Mouse (Mus musculus) layer of hippocampus, adult 18-20 months (tissue): Measurements from ENCODE around the gene Stmn3. TPM values are rescaled to one million over a fixed set of nuclear protein-coding genes. Genes with fewer than 3 reads are reported as not detected.

Experiments
- DNase-seq, 2 experiments: peaks; one replicate each; pipeline ENCODE4 v3.0.0; 2022; ENCODE audit warnings: low spot score in 2 of 2
- long read RNA-seq: library from polyadenylated mRNA; stranded (forward); transcript quantifications from one replicate; pipeline ENCODE4 v2.0.0, GENCODE M21; 2021
- total RNA-seq, 2 experiments: library from RNA; stranded (reverse); gene quantifications; 2 replicates each; pipeline ENCODE4 v1.2.3; 2021

The Stmn3 gene
- 100 to 1,000 TPM; 560 to 580 TPM for total RNA-seq
- long read RNA-seq, transcript Stmn3-201 (5 exons, 1,136 nt): major isoform, 475 of 497 reads
- long read RNA-seq, partial matches to known transcripts: 16 of 497 reads
- long read RNA-seq, other reads (novel, unspliced or antisense): 6 of 497 reads

DNA sequence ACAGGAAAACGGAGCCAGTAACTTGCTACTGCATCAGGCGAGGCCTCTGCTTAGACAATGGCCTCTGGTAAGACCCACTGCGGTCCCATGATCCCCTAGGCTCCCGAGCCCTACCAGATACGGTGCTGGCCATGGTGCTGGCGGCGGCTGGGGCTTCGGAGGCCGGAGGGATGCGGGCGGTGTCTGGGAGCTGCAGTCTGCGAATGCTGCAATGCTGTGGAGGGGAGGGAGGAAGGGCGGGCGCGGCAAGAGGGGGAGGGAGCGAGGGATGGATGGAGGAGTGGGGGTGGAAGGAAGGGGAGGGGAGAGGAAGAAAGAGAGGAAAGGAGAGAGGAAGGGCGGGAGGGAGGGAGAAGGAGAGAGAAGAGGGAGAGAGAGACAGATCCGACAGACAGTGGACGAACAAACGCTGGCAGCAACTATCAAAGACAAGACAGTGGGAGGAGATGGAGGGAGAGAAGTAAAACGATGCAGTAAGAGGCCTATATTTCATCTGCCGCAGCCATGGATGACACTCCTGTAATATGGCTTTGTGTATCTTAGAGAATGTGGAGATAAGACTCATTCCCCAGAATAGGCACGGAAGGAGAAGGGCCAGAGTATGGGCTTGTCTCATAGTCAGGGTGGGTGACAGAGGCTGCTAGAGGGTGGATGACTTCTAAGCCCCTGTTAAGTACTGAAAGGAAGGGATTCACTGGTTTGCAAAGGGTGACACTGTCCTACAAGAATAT, at the start of gene Stmn3:
Gene Stmn3 (minus strand): TSS at position 421 of the 731 bp plus-strand sequence.
- peak; percentile 66 to 75 for DNase-seq

DNA sequence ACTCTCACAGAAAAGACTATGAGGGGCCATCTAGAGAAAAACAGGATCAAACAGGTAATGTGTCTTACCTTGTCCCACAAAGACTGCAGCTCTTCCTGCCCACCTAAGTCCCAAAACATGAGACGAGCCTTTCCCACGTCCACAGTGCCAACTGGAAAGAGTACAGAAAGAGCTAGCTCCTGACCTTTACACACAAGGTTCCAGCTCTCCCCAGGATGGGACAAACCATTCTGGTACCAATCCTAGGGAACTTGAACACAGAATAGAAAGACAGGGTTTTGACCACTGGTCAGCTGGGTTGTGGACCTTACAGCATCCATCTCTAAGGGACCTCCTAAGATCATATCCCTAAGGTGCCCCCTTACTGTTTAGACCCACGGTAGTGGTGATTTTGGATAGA, 49.6 kb upstream of the Stmn3 start:
- DNase-seq: no peak

- DNase-seq: no peak
Measured at GRCm38 (mm10) chr2:181356780-181357179, 42.5 kb upstream of the Stmn3 start.

DNA sequence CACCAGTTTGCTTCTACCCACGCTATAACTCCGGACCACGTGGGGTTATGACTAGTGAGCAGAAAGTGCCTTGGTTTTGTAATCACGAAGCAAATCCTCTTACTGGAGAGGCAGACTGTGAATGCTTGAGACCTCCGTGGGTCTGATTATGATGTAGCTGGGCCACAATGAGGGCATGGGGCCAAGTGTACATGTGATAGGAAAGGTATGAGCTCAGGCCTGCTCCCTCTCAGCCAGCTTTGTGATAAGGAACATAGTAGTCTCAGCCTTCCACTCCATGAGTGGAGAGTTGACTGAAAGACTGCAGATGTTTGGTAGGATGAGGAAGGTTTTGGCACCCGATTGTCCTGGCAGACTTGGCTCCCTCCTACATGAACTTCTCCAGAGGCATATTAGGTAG, 28.5 kb upstream of the Stmn3 start:
- DNase-seq: no peak

DNA sequence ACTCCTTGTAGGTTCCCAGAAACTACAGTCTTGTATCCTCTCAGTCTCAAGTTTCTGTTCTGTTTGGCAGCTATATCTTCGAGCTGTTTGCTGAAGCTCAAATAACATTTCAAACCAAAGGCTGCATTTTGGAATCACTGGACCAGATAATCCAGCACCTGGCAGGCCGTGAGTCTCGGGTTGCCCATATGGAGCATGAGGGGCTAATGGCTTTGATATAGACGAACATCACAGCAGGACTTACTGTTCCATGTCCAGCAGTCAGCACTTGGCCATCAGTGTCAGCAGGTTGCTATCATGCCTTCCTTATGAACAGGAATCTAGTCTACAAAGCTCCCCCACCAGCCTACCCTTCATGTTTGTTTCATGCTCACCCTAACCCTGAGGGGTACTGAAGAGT, 26.1 kb upstream of the Stmn3 start:
- DNase-seq: no peak

GRCm38 (mm10) chr2:181334023-181334422, 19.7 kb upstream of the Stmn3 start:
- peak; percentile 37 to 87 for DNase-seq

DNA sequence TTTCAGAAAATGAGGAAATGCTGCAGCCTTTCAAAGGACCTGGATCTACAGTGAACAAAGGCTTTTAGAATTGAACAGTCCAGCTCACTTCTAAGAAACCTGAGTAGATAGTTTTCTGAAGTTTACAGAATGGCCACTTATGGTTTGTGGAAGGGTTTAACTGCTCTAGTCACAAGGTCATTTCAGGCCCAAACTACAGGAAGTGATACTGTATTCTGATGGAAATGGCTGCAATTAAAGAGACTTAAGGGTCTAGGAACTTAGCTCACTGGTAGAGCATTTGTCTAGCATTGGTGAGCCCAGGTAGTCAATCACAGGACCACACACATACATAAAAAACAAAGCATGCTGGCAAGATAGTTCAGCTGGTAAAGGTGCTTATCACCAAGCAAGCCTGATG, 18.2 kb upstream of the Stmn3 start:
- no peak for DNase-seq

GRCm38 (mm10) chr2:181326098-181326497, 11.8 kb upstream of the Stmn3 start:
- DNase-seq: no peak

GRCm38 (mm10) chr2:181322136-181322535, 7.8 kb upstream of the Stmn3 start:
- DNase-seq: no peak

DNA sequence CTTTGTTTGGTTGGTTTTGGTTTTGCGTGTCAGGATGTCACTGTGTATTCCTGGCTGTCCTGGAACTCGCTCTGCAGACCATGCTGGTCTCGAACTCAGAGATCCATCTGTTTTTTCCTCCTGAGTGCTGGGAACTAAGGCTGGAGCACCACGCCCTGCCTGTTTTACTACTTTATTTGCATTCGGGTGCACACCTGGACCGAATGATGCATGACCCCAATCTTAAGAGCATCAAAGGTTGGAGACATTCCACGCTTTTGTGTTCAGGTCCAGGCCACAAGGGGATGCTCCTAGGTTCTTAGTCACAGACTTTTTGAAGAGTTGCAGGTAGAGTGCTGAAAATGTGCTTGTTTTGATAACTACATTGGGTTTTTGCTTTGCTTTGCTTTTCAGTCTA, 5.8 kb upstream of the Stmn3 start:
- no peak for DNase-seq

- peak; percentile 71 to 83 for DNase-seq
Measured at GRCm38 (mm10) chr2:181319248-181320102, 5.2 kb upstream of the Stmn3 start, which contains the start of gene Rtel1. Gene Rtel1 (plus strand): TSS chr2:181319739.

GRCm38 (mm10) chr2:181313344-181314079, 788 bp downstream of the Stmn3 start:
- DNase-seq: peak; percentile 16 to 40

- DNase-seq: no peak
Measured at GRCm38 (mm10) chr2:181313006-181313343, 1.3 kb downstream of the Stmn3 start.

GRCm38 (mm10) chr2:181312435-181312834, 1.9 kb downstream of the Stmn3 start:
- DNase-seq: no peak

GRCm38 (mm10) chr2:181307144-181307804, 7.0 kb downstream of the Stmn3 start:
- DNase-seq: peak; percentile 52 to 65

DNA sequence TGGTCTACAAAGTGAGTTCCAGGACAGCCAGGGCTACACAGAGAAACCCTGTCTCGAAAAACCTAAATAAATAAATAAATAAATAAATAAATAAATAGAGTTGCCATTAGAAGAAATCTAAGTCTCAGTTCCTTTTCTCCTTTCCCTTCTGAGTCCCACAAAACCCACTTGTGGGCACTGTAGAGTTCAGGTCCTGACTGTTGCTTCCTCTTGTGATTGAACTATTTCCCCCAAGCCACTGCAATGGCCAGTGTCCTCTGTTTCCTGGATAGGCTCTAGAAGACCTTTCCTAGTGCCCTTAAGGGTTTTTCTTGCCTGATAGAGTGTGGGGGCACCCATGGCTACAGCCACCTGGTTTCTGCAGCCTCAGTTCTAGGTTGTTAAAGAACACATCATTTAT, 9.4 kb downstream of the Stmn3 start:
- no peak for DNase-seq

DNA sequence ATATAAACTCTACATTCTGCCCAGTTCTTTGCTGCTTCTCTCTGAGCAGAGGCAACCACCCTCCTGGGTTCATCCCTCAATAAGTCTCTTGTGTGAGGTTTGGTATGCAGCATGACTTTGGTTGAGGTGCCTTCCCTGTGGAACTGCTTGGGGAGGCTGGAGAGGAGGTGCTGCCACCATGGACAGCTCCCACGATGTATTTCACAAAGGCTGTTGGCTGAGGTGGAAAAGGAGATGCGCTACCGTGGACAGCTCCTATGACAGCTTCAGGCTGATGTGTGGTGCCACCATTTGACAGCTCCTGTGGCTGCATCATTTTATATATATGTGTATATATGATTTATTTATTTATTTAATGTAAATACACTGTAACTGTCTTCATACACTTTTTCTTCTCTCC, 12.3 kb downstream of the Stmn3 start:
- DNase-seq: no peak

DNA sequence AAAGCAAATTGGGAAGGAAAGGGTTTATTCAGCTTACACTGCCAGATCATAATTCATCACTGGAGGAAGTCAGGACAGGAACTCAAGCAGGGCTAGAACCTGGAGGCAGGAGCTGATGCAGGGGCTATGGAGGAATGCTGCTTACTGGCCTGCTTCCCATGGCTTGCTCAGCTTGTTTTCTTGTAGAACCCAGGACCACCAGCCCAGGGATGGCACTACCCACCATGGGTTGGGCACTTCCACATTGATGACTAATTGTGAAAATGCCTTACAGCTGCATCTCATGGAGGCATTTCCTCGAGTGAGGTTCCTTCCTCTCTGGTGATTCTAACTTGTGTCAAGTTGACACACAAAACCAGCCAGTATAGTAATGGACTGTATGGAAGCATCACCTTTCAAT, 23.4 kb downstream of the Stmn3 start:
- no peak for DNase-seq

DNA sequence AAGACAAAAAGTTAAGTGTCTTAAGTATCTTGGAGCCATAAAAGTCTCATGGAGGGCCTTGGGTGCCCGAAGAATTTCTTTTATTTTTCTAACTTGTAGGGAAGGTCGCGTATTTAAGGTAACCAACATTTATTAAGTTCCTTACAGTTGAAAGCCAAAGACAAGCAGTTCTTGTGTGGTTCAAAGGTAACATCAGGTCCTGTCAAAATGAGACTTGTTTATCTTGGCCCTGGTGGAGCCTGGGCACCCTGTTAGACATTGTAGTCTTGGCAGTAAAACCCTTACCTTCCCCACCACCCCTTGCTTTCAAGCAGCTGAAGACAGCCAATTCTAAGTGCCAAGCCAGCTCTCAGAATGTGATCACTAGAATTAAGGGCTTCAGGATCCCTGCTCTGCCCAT, 25.6 kb downstream of the Stmn3 start:
- DNase-seq: no peak

DNA sequence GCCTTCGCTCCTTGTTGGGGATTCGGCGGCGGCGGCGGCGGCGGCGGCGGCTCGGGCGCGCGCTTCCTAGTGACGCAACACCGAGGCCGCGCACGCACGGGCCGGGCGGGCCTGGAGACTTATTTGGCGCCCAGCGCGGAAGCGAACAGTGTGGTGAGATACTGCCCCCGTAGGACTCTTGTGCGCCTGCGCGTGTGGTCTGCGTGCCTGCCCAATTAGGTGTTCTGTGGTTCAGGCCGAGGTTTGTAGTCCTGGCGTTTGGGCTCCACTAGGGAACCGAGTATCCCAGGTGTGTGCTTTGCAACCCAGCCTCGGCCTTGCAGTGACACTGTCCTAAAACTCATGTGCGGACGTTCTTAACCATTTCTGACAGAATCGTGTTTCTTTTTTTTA, 26.3 kb downstream of the Stmn3 start, which contains the start of gene Gmeb2:
Gene Gmeb2 (minus strand): TSS at position 78 of the 393 bp plus-strand sequence.
- peak; percentile 92 to 97 for DNase-seq
